Mouse (Mus musculus): ENCODE data around the gene Hspa2. TPM values are rescaled to one million over a fixed set of nuclear protein-coding genes. Genes with fewer than 3 reads are reported as not detected.
A peak's percentile ranks its signal among the peaks of the same experiment; 100 is the strongest.

Hspa2 gene
- 1.3 and 3.0 TPM in 2 replicates for polyA plus RNA-seq (2011; ENCODE audit: insufficient read depth, insufficient read length, low replicate concordance, missing spikeins)

GRCm38 (mm10) chr12:76403886-76404537 is at the start of gene Hspa2:
Gene Hspa2, plus strand, starts transcription at chr12:76404176.
- Histone ChIP-seq H3K27ac (ENCODE audit: control insufficient read depth, insufficient read depth, low read depth, low read length, poor library complexity) (peak within 1 kb of the TSS; percentile 95), H3K4me1 (ENCODE audit: control insufficient read depth, insufficient read depth, low read length) (peaks cover 2% of the 10 kb centered on the region; the same call in 1 of the 2 replicates), H3K4me3 (replicated peaks; ENCODE audit: control insufficient read depth, low read depth, low read length) (peak within 1 kb of the TSS; percentile 88)
- TF ChIP-seq POLR2A (IDR thresholded peaks at IDR 0.05; ENCODE audit: borderline replicate concordance, control insufficient read depth, low read depth, low read length) (peak; percentile 89), CTCF (IDR thresholded peaks at IDR 0.05; ENCODE audit: control insufficient read depth, insufficient read depth, low read length) (no peak)
- under 1% methylated on average over 54 of the region's 54 CpGs for WGBS

GRCm38 (mm10) chr12:76360868-76361267 is 43.1 kb upstream of the Hspa2 start:
- no peak for TF ChIP-seq CTCF (IDR thresholded peaks at IDR 0.05; ENCODE audit: control insufficient read depth, insufficient read depth, low read length)
- no peak for TF ChIP-seq POLR2A (IDR thresholded peaks at IDR 0.05; ENCODE audit: borderline replicate concordance, control insufficient read depth, low read depth, low read length)
- peaks cover 4% of the 10 kb centered on the region for H3K4me1 ChIP-seq (ENCODE audit: control insufficient read depth, insufficient read depth, low read length)

GRCm38 (mm10) chr12:76361405-76362302 is 42.3 kb upstream of the Hspa2 start:
- H3K4me1 ChIP-seq (ENCODE audit: control insufficient read depth, insufficient read depth, low read length): peaks cover 4% of the 10 kb centered on the region
- H3K4me3 ChIP-seq (replicated peaks; ENCODE audit: control insufficient read depth, low read depth, low read length): no peak overlapping the region
- TF ChIP-seq CTCF (IDR thresholded peaks at IDR 0.05; ENCODE audit: control insufficient read depth, insufficient read depth, low read length): no peak
- TF ChIP-seq POLR2A (IDR thresholded peaks at IDR 0.05; ENCODE audit: borderline replicate concordance, control insufficient read depth, low read depth, low read length): no peak
- whole genome bisulfite sequencing: 15% methylated on average over 9 of the region's 9 CpGs
- H3K27ac ChIP-seq (ENCODE audit: control insufficient read depth, insufficient read depth, low read depth, low read length, poor library complexity): peak overlapping the region; percentile 74

More at GRCm38 (mm10) chr12:76360868-76361267, 43.1 kb upstream of the Hspa2 start:
- Histone ChIP-seq H3K4me3 (replicated peaks; ENCODE audit: control insufficient read depth, low read depth, low read length) (no peak overlapping the region), H3K27ac (ENCODE audit: control insufficient read depth, insufficient read depth, low read depth, low read length, poor library complexity) (no peak overlapping the region)
- WGBS: 57% methylated on average over 1 of the region's 1 CpGs

- Histone ChIP-seq H3K4me1 (ENCODE audit: control insufficient read depth, insufficient read depth, low read length) (peaks cover 4% of the 10 kb centered on the region), H3K27ac (ENCODE audit: control insufficient read depth, insufficient read depth, low read depth, low read length, poor library complexity) (peak overlapping the region; percentile 74), H3K4me3 (replicated peaks; ENCODE audit: control insufficient read depth, low read depth, low read length) (peak overlapping the region; percentile 35)
- WGBS: 5% methylated on average over 9 of the region's 9 CpGs
- TF ChIP-seq CTCF (IDR thresholded peaks at IDR 0.05; ENCODE audit: control insufficient read depth, insufficient read depth, low read length) (no peak), POLR2A (IDR thresholded peaks at IDR 0.05; ENCODE audit: borderline replicate concordance, control insufficient read depth, low read depth, low read length) (no peak)
Measured at GRCm38 (mm10) chr12:76362303-76362676, 41.7 kb upstream of the Hspa2 start.

- whole genome bisulfite sequencing: 57% methylated on average over 3 of the region's 3 CpGs
- Histone ChIP-seq H3K4me3 (replicated peaks; ENCODE audit: control insufficient read depth, low read depth, low read length) (no peak overlapping the region), H3K4me1 (ENCODE audit: control insufficient read depth, insufficient read depth, low read length) (peaks cover 6% of the 10 kb centered on the region), H3K27ac (ENCODE audit: control insufficient read depth, insufficient read depth, low read depth, low read length, poor library complexity) (no peak overlapping the region)
- TF ChIP-seq CTCF (IDR thresholded peaks at IDR 0.05; ENCODE audit: control insufficient read depth, insufficient read depth, low read length) (no peak), POLR2A (IDR thresholded peaks at IDR 0.05; ENCODE audit: borderline replicate concordance, control insufficient read depth, low read depth, low read length) (no peak)
Measured at GRCm38 (mm10) chr12:76366276-76366675, 37.7 kb upstream of the Hspa2 start.

- 8% methylated on average over 14 of the region's 14 CpGs for WGBS
- Histone ChIP-seq H3K4me3 (replicated peaks; ENCODE audit: control insufficient read depth, low read depth, low read length) (peak overlapping the region; percentile 23), H3K27ac (ENCODE audit: control insufficient read depth, insufficient read depth, low read depth, low read length, poor library complexity) (peak overlapping the region; percentile 50), H3K4me1 (ENCODE audit: control insufficient read depth, insufficient read depth, low read length) (peaks cover 2% of the 10 kb centered on the region; the same call in 1 of the 2 replicates)
- TF ChIP-seq POLR2A (IDR thresholded peaks at IDR 0.05; ENCODE audit: borderline replicate concordance, control insufficient read depth, low read depth, low read length): no peak
Measured at GRCm38 (mm10) chr12:76367096-76367995, 36.6 kb upstream of the Hspa2 start.

- H3K4me1 ChIP-seq (ENCODE audit: control insufficient read depth, insufficient read depth, low read length): peaks cover 4% of the 10 kb centered on the region; the same call in 1 of the 2 replicates
- peak overlapping the region; percentile 31 for H3K4me3 ChIP-seq (replicated peaks; ENCODE audit: control insufficient read depth, low read depth, low read length)
- WGBS: 4% methylated on average over 9 of the region's 9 CpGs
- TF ChIP-seq CTCF (IDR thresholded peaks at IDR 0.05; ENCODE audit: control insufficient read depth, insufficient read depth, low read length) (no peak), POLR2A (IDR thresholded peaks at IDR 0.05; ENCODE audit: borderline replicate concordance, control insufficient read depth, low read depth, low read length) (no peak)
- H3K27ac ChIP-seq (ENCODE audit: control insufficient read depth, insufficient read depth, low read depth, low read length, poor library complexity): peak overlapping the region; percentile 41; the same call in 1 of the 2 replicates
Measured at GRCm38 (mm10) chr12:76368201-76368789, 35.7 kb upstream of the Hspa2 start.
